Mouse (Mus musculus) MEL (cell line): ENCODE data around the gene Schip1.

Experiments
- CTCF ChIP-seq, 3 experiments: IDR thresholded peaks in 2 of 3; conservative IDR thresholded peaks in 1 of 3; 2 replicates each; pipeline ENCODE4 v1.5.1; 2011 to 2012; ENCODE audit warnings: low read length in 3 of 3, low read depth in 2 of 3, mild to moderate bottlenecking in 2 of 3, improper control_type of control experiment in 1 of 3, inconsistent platforms in 1 of 3, mixed read lengths in 1 of 3, moderate library complexity in 1 of 3; ENCODE audit not compliant: control insufficient read depth in 1 of 3, insufficient read depth in 1 of 3, poor library complexity in 1 of 3, severe bottlenecking in 1 of 3
- E2F4 ChIP-seq: IDR thresholded peaks from 2 replicates; pipeline ENCODE4 v1.6.1; 2011; ENCODE audit warnings: low read depth, low read length, improper control_type of control experiment, borderline replicate concordance
- ETS1 ChIP-seq: IDR thresholded peaks from 2 replicates; pipeline ENCODE4 v1.6.1; 2012; ENCODE audit warnings: low read depth, mild to moderate bottlenecking, inconsistent platforms, low read length, improper control_type of control experiment, moderate library complexity
- KAT2A ChIP-seq: conservative IDR thresholded peaks from 2 replicates; pipeline ENCODE4 v1.6.1; 2012; ENCODE audit warnings: low read depth, low read length, improper control_type of control experiment, inconsistent platforms
- MAFK ChIP-seq: IDR thresholded peaks from 2 replicates; pipeline ENCODE4 v1.6.1; 2011; ENCODE audit warnings: low read depth, mild to moderate bottlenecking, low read length, improper control_type of control experiment, borderline replicate concordance
- MAX ChIP-seq: IDR thresholded peaks from 2 replicates; pipeline ENCODE4 v1.6.1; 2011; ENCODE audit warnings: low read length, improper control_type of control experiment
- MAZ ChIP-seq: IDR thresholded peaks from 2 replicates; pipeline ENCODE4 v1.6.1; 2012; ENCODE audit warnings: low read depth, mild to moderate bottlenecking, inconsistent platforms, low read length, improper control_type of control experiment
- POLR2A ChIP-seq, 2 experiments: IDR thresholded peaks; 2 replicates each; pipeline ENCODE4 v1.6.1; 2011 to 2012; ENCODE audit warnings: low read length in 2 of 2, mild to moderate bottlenecking in 2 of 2, control low read depth in 1 of 2, improper control_type of control experiment in 1 of 2, low read depth in 1 of 2, moderate library complexity in 1 of 2; ENCODE audit not compliant: control insufficient read depth in 1 of 2, insufficient read depth in 1 of 2, poor library complexity in 1 of 2
- POLR2AphosphoS5 ChIP-seq: IDR thresholded peaks from 2 replicates; pipeline ENCODE4 v1.6.1; 2012; ENCODE audit warnings: low read depth, borderline replicate concordance, mild to moderate bottlenecking, inconsistent platforms, low read length, moderate library complexity, mixed read lengths
- RCOR1 ChIP-seq: IDR thresholded peaks from 2 replicates; pipeline ENCODE4 v1.6.1; 2012; ENCODE audit warnings: low read depth, mild to moderate bottlenecking, inconsistent platforms, low read length, improper control_type of control experiment
- TBP ChIP-seq: IDR thresholded peaks from 2 replicates; pipeline ENCODE4 v1.8.0; 2011; ENCODE audit warnings: low read depth, low read length, improper control_type of control experiment

GRCm38 (mm10) chr3:68469643-68470042 lies 405.0 kb downstream of the Schip1 start:
- TF ChIP-seq CTCF (IDR thresholded peaks at IDR 0.05 in 2 of 3, conservative IDR thresholded peaks at IDR 0.05 in 1 of 3; ENCODE audit: control insufficient read depth in 1 of 3, insufficient read depth in 1 of 3, low read depth in 2 of 3, low read length in 3 of 3, poor library complexity in 1 of 3, severe bottlenecking in 1 of 3), result peak in 2 of 3 experiments; percentile 5 to 39; a peak in 3 of 6 replicates
- no peak for TF ChIP-seq MAFK
- no peak for TF ChIP-seq MAX
- TF ChIP-seq RCOR1, result no peak
- TF ChIP-seq POLR2A (IDR thresholded peaks at IDR 0.05; ENCODE audit: control insufficient read depth in 1 of 2, insufficient read depth in 1 of 2, low read depth in 1 of 2, low read length in 2 of 2, poor library complexity in 1 of 2), result no peak
- TF ChIP-seq ETS1, result no peak
- TF ChIP-seq TBP, result no peak
- TF ChIP-seq MAZ, result no peak
- TF ChIP-seq KAT2A, result no peak
- no peak for TF ChIP-seq POLR2AphosphoS5
- no peak for TF ChIP-seq E2F4
